Mouse (Mus musculus) embryonic facial prominence, embryonic 11.5 days (tissue): ENCODE measurements at regions not wholly inside any gene's neighbourhood (a gene's known extent, or its start where the extent isn't known, plus 50 kb on each side); places are given as distances from the start of the nearest gene placed in this dataset.

Experiments used
- ATAC-seq: fragments of 200-750 bp; cut with Nextera tagmentation; replicated peaks from 2 replicates; pipeline ENCODE4 v1.8.0; 2017; ENCODE audit warnings: low read depth; ENCODE audit not compliant: insufficient number of reproducible peaks, low FRiP score, low TSS enrichment
- DNase-seq: peaks from one replicate; pipeline ENCODE4 v3.0.0-alpha.2; 2015; ENCODE audit warnings: low spot score
- H3K27ac ChIP-seq: fragments of 300-500 bp; sonication (generic); replicated peaks from 2 replicates; pipeline ENCODE4 v1.5.1; 2014; ENCODE audit warnings: mild to moderate bottlenecking, low read depth, low read length, control low read depth
- H3K27me3 ChIP-seq: fragments of 300-500 bp; sonication (generic); 2 replicates; pipeline ENCODE4 v1.6.1; 2014; ENCODE audit warnings: mild to moderate bottlenecking, low read length, moderate library complexity, mixed read lengths; ENCODE audit not compliant: control insufficient read depth, insufficient read depth
- H3K36me3 ChIP-seq: fragments of 300-500 bp; sonication (generic); replicated peaks from 2 replicates; pipeline ENCODE4 v1.6.1; 2014; ENCODE audit warnings: low read depth, mild to moderate bottlenecking, low read length, moderate library complexity, mixed read lengths; ENCODE audit not compliant: control insufficient read depth, insufficient read depth
- H3K4me1 ChIP-seq: fragments of 300-500 bp; sonication (generic); 2 replicates; pipeline ENCODE4 v1.6.1; 2014; ENCODE audit warnings: low read length, mixed read lengths; ENCODE audit not compliant: control insufficient read depth, insufficient read depth
- H3K4me2 ChIP-seq: fragments of 300-500 bp; sonication (generic); 2 replicates; pipeline ENCODE4 v1.6.1; 2014; ENCODE audit warnings: low read depth, mild to moderate bottlenecking, control low read depth, low read length, moderate library complexity
- H3K4me3 ChIP-seq: fragments of 300-500 bp; sonication (generic); 2 replicates; pipeline ENCODE4 v1.5.1; 2014; ENCODE audit warnings: low read depth, low read length, control low read depth
- H3K9ac ChIP-seq: fragments of 300-500 bp; sonication (generic); replicated peaks from 2 replicates; pipeline ENCODE4 v1.6.1; 2014; ENCODE audit warnings: mild to moderate bottlenecking, control low read depth, low read length
- H3K9me3 ChIP-seq: fragments of 300-500 bp; sonication (generic); replicated peaks from 2 replicates; pipeline ENCODE4 v1.6.1; 2016; ENCODE audit warnings: mild to moderate bottlenecking, low read length, inconsistent platforms, mixed read lengths; ENCODE audit not compliant: control insufficient read depth
- WGBS: fragments of 180-500 bp; shearing (Covaris S2); extraction: QIAGEN DNeasy Blood & Tissue Kit; methylation state at CpG from one replicate; pipeline ENCODE4 v1.1.7; 2014; 5-methylcytosine and 5-hydroxymethylcytosine counted together

DNA sequence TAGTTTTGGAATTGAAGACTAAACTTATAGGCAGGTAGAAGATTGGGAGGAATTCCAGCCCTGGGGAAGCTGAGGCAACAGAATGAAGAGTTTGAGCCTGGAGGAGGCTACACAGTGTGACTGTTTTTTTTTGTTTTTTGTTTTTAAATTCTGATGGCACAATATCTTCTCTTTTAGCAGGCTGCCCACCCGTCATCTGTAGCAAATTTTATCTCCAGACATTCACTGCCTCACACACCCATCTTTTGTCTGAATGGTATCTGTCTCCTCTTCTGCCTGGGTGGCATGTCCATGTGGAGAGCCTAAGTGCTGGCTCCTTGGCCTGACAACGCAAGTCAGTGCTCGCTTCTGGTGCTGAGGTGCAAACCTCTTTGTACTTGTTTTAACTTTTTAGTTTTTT lies 165.0 kb downstream of the Gja1 start:
- WGBS: 79% methylated on average over 3 of the region's 3 CpGs
- no peak overlapping the region for H3K27ac ChIP-seq
- no peaks in the 10 kb centered on the region for H3K4me1 ChIP-seq
- no peaks in the 10 kb centered on the region for H3K9me3 ChIP-seq
- H3K4me2 ChIP-seq: no peak overlapping the region
- no peaks in the 10 kb centered on the region for H3K27me3 ChIP-seq
- H3K9ac ChIP-seq: no peak overlapping the region
- H3K36me3 ChIP-seq: no peaks in the 10 kb centered on the region
- no peak for ATAC-seq
- H3K4me3 ChIP-seq: no peak overlapping the region
- no peak for DNase-seq

DNA sequence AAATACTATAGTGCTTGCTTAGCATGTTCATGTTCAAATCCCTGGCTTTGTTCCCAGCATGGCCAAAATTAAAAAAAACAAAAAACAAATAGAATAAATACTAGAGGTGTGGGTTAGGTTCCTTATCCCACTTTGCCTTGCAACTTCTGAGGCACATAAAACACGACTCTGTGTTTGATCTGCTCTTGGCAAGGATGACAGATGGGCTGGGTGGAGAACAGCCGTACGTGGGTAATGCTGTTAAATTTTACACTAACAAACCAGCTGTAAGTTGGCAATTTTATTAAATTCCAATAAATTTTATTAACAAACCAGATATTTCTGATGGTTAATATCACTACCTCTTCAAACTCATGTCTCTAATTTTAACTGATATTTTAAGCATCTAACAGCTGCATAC lies 168.9 kb downstream of the Gja1 start:
- ATAC-seq: no peak
- WGBS: 81% methylated on average over 3 of the region's 3 CpGs
- no peak overlapping the region for H3K4me3 ChIP-seq
- no peak overlapping the region for H3K4me2 ChIP-seq
- H3K27ac ChIP-seq: no peak overlapping the region
- H3K27me3 ChIP-seq: no peaks in the 10 kb centered on the region
- no peaks in the 10 kb centered on the region for H3K36me3 ChIP-seq
- DNase-seq: no peak
- no peaks in the 10 kb centered on the region for H3K4me1 ChIP-seq
- no peak overlapping the region for H3K9ac ChIP-seq
- no peaks in the 10 kb centered on the region for H3K9me3 ChIP-seq

- Histone ChIP-seq H3K27ac (no peak overlapping the region), H3K4me1 (no peaks in the 10 kb centered on the region), H3K27me3 (no peaks in the 10 kb centered on the region), H3K4me2 (no peak overlapping the region), H3K4me3 (no peak overlapping the region), H3K36me3 (no peaks in the 10 kb centered on the region), H3K9me3 (no peaks in the 10 kb centered on the region), H3K9ac (no peak overlapping the region)
- DNase-seq (no peak), ATAC-seq (no peak)
- 55% methylated on average over 2 of the region's 2 CpGs for WGBS
Measured at GRCm38 (mm10) chr10:56546824-56547223, 169.7 kb downstream of the Gja1 start.

- no peaks in the 10 kb centered on the region for H3K9me3 ChIP-seq
- H3K27me3 ChIP-seq: no peaks in the 10 kb centered on the region
- no peak for DNase-seq
- H3K27ac ChIP-seq: no peak overlapping the region
- H3K9ac ChIP-seq: no peak overlapping the region
- H3K4me3 ChIP-seq: no peak overlapping the region
- ATAC-seq: no peak
- H3K4me1 ChIP-seq: no peaks in the 10 kb centered on the region
- no peaks in the 10 kb centered on the region for H3K36me3 ChIP-seq
- H3K4me2 ChIP-seq: no peak overlapping the region
- WGBS: 74% methylated on average over 3 of the region's 4 CpGs
Measured at GRCm38 (mm10) chr10:56547825-56548224, 170.7 kb downstream of the Gja1 start.

DNA sequence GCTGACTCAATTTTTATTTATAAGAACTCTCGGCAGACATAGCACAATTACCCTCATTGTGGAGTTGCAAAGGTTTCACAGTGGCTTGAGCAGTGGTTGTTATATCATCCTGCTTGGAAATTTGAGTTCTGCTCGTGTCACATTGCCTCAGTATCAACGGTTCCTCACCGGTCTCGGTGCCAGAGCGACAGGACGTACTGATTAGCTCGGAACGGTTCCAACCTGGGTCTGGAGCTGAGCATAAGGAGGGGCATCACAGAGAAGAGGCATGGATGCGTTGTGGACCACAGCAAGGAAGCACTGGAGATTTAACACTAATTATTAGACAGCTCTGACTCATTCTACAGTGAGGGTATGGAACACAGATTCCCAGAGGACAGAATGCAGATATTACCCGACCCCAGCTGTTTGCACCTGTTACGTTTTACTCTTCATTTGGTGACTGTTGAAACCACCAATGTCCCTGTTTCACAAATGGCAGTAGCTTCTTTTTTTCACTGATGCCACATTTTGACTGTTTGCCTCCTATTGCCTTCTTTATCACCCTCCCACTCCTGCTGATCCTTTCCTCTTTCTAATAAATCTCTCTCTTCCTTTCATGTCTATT lies 189.8 kb downstream of the Gja1 start:
- H3K27ac ChIP-seq: no peak overlapping the region
- no peak overlapping the region for H3K9ac ChIP-seq
- H3K27me3 ChIP-seq: no peaks in the 10 kb centered on the region
- no peak overlapping the region for H3K4me2 ChIP-seq
- no peak overlapping the region for H3K4me3 ChIP-seq
- ATAC-seq (no peak), DNase-seq (no peak)
- no peaks in the 10 kb centered on the region; the same call in 1 of the 2 replicates for H3K4me1 ChIP-seq
- H3K36me3 ChIP-seq: no peaks in the 10 kb centered on the region
- H3K9me3 ChIP-seq: no peaks in the 10 kb centered on the region
- 87% methylated on average over 12 of the region's 12 CpGs for WGBS

GRCm38 (mm10) chr10:56582065-56582464 lies 204.9 kb downstream of the Gja1 start:
- Histone ChIP-seq H3K4me1 (no peaks in the 10 kb centered on the region), H3K36me3 (no peaks in the 10 kb centered on the region), H3K27ac (no peak overlapping the region), H3K9ac (no peak overlapping the region), H3K9me3 (no peaks in the 10 kb centered on the region), H3K4me3 (no peak overlapping the region), H3K4me2 (no peak overlapping the region), H3K27me3 (no peaks in the 10 kb centered on the region)
- WGBS: 67% methylated on average over 6 of the region's 6 CpGs
- DNase-seq: no peak
- no peak for ATAC-seq

DNA sequence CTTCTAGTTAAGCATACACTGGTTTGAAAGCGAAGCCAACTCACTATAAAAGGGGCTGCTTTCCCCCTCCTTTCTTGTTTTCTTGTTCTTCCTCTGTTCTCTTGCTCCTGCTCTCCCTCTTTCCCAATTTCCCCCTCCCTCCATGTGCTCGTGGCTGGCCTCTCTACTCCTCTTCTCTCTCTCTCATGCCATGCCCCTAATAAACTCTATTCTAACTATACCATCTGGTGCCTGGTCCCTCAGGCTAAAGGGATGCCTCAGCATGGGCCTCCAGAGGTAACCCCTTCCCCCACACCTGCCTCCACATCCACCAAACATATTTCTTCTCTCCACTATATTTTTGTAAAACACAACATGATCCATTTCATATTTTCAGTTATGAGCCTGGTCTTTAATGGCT lies 210.1 kb downstream of the Gja1 start:
- ATAC-seq: 0 out of 2 replicates have a peak, but pooled peaks have one; percentile 44
- Histone ChIP-seq H3K4me1 (no peaks in the 10 kb centered on the region), H3K9me3 (no peaks in the 10 kb centered on the region), H3K9ac (no peak overlapping the region), H3K27ac (no peak overlapping the region), H3K36me3 (no peaks in the 10 kb centered on the region), H3K4me3 (no peak overlapping the region), H3K4me2 (no peak overlapping the region), H3K27me3 (no peaks in the 10 kb centered on the region)
- DNase-seq: no peak
- WGBS: 67% methylated on average over 2 of the region's 2 CpGs

DNA sequence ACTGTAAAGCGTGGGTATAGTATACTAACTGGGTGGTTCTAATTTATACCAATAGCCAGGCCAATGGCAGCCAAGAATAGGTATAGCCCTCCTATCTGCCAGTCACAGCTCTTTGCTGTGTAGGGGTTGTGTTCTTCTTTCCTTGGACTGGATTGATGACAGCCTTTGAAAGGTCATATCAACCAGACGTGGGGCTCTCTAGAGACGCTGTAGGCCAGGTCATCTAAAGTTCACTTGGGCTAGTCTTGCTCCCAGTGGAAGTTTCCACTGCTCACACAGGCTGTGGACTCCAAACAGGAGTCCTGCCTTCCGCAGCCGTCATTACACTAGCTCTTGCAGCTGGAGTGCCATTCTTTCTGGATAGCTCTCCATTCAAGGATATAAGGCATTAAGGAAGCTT lies 220.3 kb downstream of the Gja1 start:
- Histone ChIP-seq H3K9ac (no peak overlapping the region), H3K27me3 (no peaks in the 10 kb centered on the region), H3K9me3 (no peaks in the 10 kb centered on the region), H3K27ac (no peak overlapping the region), H3K4me1 (no peaks in the 10 kb centered on the region), H3K4me3 (no peak overlapping the region), H3K4me2 (no peak overlapping the region), H3K36me3 (no peaks in the 10 kb centered on the region)
- DNase-seq (no peak), ATAC-seq (no peak)
- WGBS: 61% methylated on average over 5 of the region's 5 CpGs
